Mouse (Mus musculus): ENCODE measurements around the gene Zbtb6. TPM values are rescaled to one million over a fixed set of nuclear protein-coding genes. Genes with fewer than 3 reads are reported as not detected.

The Zbtb6 gene
- total and polyA plus RNA-seq, 3 experiments, result 5.3 to 8.7 TPM; not detected in 1

DNA sequence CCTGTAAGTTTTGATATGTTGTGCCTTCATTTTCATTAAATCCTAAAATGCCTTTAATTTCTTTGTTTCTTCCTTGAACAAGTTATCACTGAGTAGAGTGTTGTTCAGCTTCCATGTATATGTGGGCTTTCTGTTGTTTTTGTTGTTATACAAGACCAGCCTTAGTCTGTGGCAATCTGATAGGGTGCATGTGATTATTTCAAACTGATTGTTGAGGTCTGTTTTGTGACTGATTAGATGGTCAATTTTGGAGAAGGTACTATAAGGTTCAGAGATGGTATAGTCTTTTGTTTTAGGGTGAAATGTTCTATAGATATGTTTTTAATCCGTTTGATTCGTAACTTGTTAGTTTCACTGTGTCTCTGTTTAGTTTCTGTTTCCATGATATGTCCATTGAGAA lies 37.1 kb upstream of the Zbtb6 start:
- peak; percentile 17 for DNase-seq (ENCODE audit: low read depth, low spot score)
- TF ChIP-seq TCF12 (IDR thresholded peaks at IDR 0.05; ENCODE audit: low read depth, low read length) (peak; percentile 68; the same call in 1 of the 2 replicates), CHD1 (IDR thresholded peaks at IDR 0.05; ENCODE audit: low read depth, low read length) (no peak), HCFC1 (IDR thresholded peaks at IDR 0.05; ENCODE audit: low read depth, low read length) (no peak), SIN3A (IDR thresholded peaks at IDR 0.05; ENCODE audit: low read length) (0 out of 2 replicates have a peak, but pooled peaks have one; percentile 46), MYB (IDR thresholded peaks at IDR 0.05; ENCODE audit: low read depth, low read length) (no peak), JUND (IDR thresholded peaks at IDR 0.05; ENCODE audit: low read depth, low read length) (no peak), ZMIZ1 (IDR thresholded peaks at IDR 0.05; ENCODE audit: low read depth, low read length) (no peak), EP300 (IDR thresholded peaks at IDR 0.05; ENCODE audit: low read depth in 1 of 2, low read length in 2 of 2) (peak; percentile 31 to 68; a peak in 3 of 4 replicates), ZKSCAN1 (IDR thresholded peaks at IDR 0.05; ENCODE audit: low read depth, low read length) (no peak), MAZ (IDR thresholded peaks at IDR 0.05; ENCODE audit: low read depth, low read length) (no peak), MAX (IDR thresholded peaks at IDR 0.05; ENCODE audit: low read length) (no peak), BHLHE40 (IDR thresholded peaks at IDR 0.05; ENCODE audit: borderline replicate concordance, low read depth, low read length) (peak; percentile 26; the same call in 1 of the 2 replicates), ZC3H11A (IDR thresholded peaks at IDR 0.05; ENCODE audit: low read depth, low read length) (no peak), TAL1 (IDR thresholded peaks at IDR 0.05; ENCODE audit: low read length) (0 out of 2 replicates have a peak, but pooled peaks have one; percentile 29), CHD2 (IDR thresholded peaks at IDR 0.05; ENCODE audit: low read length) (no peak), TBP (IDR thresholded peaks at IDR 0.05; ENCODE audit: low read depth, low read length) (no peak), MEF2A (IDR thresholded peaks at IDR 0.05; ENCODE audit: extremely low read depth, insufficient replicate concordance, low read depth, low read length, poor library complexity, severe bottlenecking) (no peak), USF2 (IDR thresholded peaks at IDR 0.05; ENCODE audit: borderline replicate concordance in 1 of 2, insufficient read depth in 1 of 2, low read depth in 1 of 2, low read length in 2 of 2) (no peak), ELF1 (IDR thresholded peaks at IDR 0.05; ENCODE audit: low read depth, low read length) (no peak), CTCF (IDR thresholded peaks at IDR 0.05 in 2 of 3, conservative IDR thresholded peaks at IDR 0.05 in 1 of 3; ENCODE audit: control insufficient read depth in 1 of 3, insufficient read depth in 1 of 3, low read depth in 2 of 3, low read length in 3 of 3, poor library complexity in 1 of 3, severe bottlenecking in 1 of 3) (no peak), NRF1 (IDR thresholded peaks at IDR 0.05; ENCODE audit: insufficient read depth, low read depth, low read length, poor library complexity, severe bottlenecking) (no peak), RCOR1 (IDR thresholded peaks at IDR 0.05; ENCODE audit: low read depth, low read length) (no peak), NELFE (IDR thresholded peaks at IDR 0.05; ENCODE audit: low read depth, low read length) (no peak), POLR2AphosphoS2 (IDR thresholded peaks at IDR 0.05; ENCODE audit: low read length) (no peak), GATA1 (IDR thresholded peaks at IDR 0.05; ENCODE audit: low read depth, low read length) (peak; percentile 64)
- no peak overlapping the region for H3K9ac ChIP-seq (ENCODE audit: control insufficient read depth, low read depth, low read length, poor library complexity, severe bottlenecking)

More for the DNA sequence above, 37.1 kb upstream of the Zbtb6 start:
- no peaks in the 10 kb centered on the region for H3K79me2 ChIP-seq (ENCODE audit: control insufficient read depth, insufficient read depth, low read length, poor library complexity)
- no peaks in the 10 kb centered on the region for H3K27me3 ChIP-seq (ENCODE audit: control insufficient read depth in 1 of 2, insufficient read depth in 2 of 2, low read length in 2 of 2)
- H3K27ac ChIP-seq (ENCODE audit: control insufficient read depth, low read depth, low read length), result peak overlapping the region; percentile 42
- H3K36me3 ChIP-seq (ENCODE audit: control insufficient read depth in 1 of 2, insufficient read depth in 2 of 2, low read length in 2 of 2), result peaks cover 3 to 25% of the 10 kb centered on the region in 2 experiments; a peak in 3 of 4 replicates
- peaks cover 5 to 9% of the 10 kb centered on the region in 2 experiments for H3K4me1 ChIP-seq (ENCODE audit: control insufficient read depth in 1 of 2, insufficient read depth in 2 of 2, low read length in 2 of 2)
- H3K4me3 ChIP-seq (ENCODE audit: control insufficient read depth in 1 of 2, insufficient read depth in 1 of 2, low read depth in 2 of 2, low read length in 2 of 2), result no peak overlapping the region
- H3K9me3 ChIP-seq (replicated peaks; ENCODE audit: insufficient read depth, low read length), result no peaks in the 10 kb centered on the region
